Mouse (Mus musculus) hindlimb bud, embryonic 11.5 days (tissue): Measurements from ENCODE around the gene Vmn1r121.
"Not testable (repeated sequence)": the region's sequence is repeated elsewhere in the genome, so short reads cannot be mapped to it uniquely, and the experiment has no call there.

Experiments used
- DNase-seq: peaks from one replicate; pipeline ENCODE4 v3.0.0-alpha.2; 2012; ENCODE audit warnings: low read depth, low spot score; ENCODE audit errors: extremely low spot score

The Vmn1r121 gene

DNA sequence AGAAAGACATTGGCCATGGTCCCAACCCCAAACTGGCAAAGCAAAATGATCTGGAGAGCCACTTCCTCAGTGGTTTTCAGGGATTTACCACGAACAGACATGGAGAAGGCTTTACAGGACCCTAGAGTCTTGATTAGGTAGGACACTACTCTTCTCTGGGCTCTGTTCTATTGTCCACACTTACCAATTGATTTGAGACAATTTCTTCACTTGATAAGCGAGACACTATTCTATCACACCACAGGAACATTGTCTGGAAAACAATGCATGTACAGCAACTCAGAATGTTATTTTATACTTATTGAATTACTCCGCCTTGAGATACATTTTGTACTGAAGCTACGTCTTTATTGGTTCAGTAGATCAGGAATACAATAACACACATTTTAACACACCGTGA, at the start of gene Vmn1r121:
Gene Vmn1r121 (minus strand): TSS at position 101 of the 400 bp plus-strand sequence.
- not testable (repeated sequence) for DNase-seq

DNA sequence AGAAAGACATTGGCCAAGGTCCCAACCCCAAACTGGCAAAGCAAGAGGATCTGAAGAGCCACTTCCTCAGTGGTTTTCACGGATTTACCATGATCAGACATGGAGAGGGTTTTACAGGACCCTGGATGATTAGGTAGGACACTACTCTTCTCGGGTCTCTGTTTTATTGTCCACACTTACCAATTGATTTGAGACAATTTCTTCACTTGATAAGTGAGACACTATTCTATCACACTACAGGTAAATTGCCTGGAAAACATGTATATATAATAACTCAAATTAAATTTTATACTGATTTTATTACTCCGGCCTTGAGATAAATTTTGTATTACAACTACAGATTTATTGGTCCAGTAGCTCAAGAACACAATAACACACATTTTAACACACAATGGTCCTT, 35.7 kb upstream of the Vmn1r121 start, which contains the start of gene Vmn1r122:
Gene Vmn1r122 (minus strand): TSS at position 101 of the 400 bp plus-strand sequence.
- DNase-seq = not testable (repeated sequence)

DNA sequence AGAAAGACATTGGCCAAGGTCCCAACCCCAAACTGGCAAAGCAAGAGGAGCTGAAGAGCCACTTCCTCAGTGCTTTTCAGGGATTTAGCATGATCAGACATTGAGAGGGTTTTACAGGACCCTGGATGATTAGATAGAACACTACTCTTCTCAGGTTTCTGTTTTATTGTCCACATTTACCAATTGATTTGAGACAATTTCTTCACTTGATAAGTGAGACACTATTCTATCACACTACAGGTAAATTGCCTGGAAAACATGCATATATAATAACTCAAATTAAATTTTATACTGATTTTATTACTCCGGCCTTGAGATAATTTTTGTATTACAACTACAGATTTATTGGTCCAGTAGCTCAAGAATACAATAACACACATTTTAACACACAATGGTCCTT, 44.6 kb downstream of the Vmn1r121 start, which contains the start of gene Vmn1r120:
Gene Vmn1r120 (minus strand): TSS at position 101 of the 400 bp plus-strand sequence.
- DNase-seq = not testable (repeated sequence)
